Mouse (Mus musculus): Measurements from ENCODE around the gene Tbc1d16.
"Not testable (repeated sequence)": the region's sequence is repeated elsewhere in the genome, so short reads cannot be mapped to it uniquely, and the experiment has no call there.

Gene Tbc1d16

GRCm38 (mm10) chr11:119117945-119118344 lies 110.4 kb downstream of the Tbc1d16 start:
- no peak for DNase-seq (ENCODE audit: low spot score in 2 of 2)

GRCm38 (mm10) chr11:119116992-119117391 lies 111.3 kb downstream of the Tbc1d16 start:
- DNase-seq (ENCODE audit: low spot score in 2 of 2) = no peak

- DNase-seq (ENCODE audit: low spot score in 2 of 2) = no peak
Measured at GRCm38 (mm10) chr11:119112721-119113120, 115.6 kb downstream of the Tbc1d16 start.

GRCm38 (mm10) chr11:119111345-119111744 lies 117.0 kb downstream of the Tbc1d16 start:
- DNase-seq (ENCODE audit: low spot score in 2 of 2) = no peak

- DNase-seq (ENCODE audit: low spot score in 2 of 2) = no peak
Measured at GRCm38 (mm10) chr11:119109415-119110071, 118.8 kb downstream of the Tbc1d16 start.

- no peak for DNase-seq (ENCODE audit: low spot score in 2 of 2)
Measured at GRCm38 (mm10) chr11:119108573-119109263, 119.6 kb downstream of the Tbc1d16 start.

GRCm38 (mm10) chr11:119106289-119106688 lies 122.0 kb downstream of the Tbc1d16 start:
- DNase-seq (ENCODE audit: low spot score in 2 of 2) = no peak

- DNase-seq (ENCODE audit: low spot score in 2 of 2) = no peak
Measured at GRCm38 (mm10) chr11:119105748-119106147, 122.6 kb downstream of the Tbc1d16 start.

GRCm38 (mm10) chr11:119105071-119105609 lies 123.2 kb downstream of the Tbc1d16 start:
- no peak for DNase-seq (ENCODE audit: low spot score in 2 of 2)

GRCm38 (mm10) chr11:119103991-119104390 lies 124.3 kb downstream of the Tbc1d16 start:
- no peak for DNase-seq (ENCODE audit: low spot score in 2 of 2)

- DNase-seq (ENCODE audit: low spot score in 2 of 2) = not testable (repeated sequence)
Measured at GRCm38 (mm10) chr11:119100355-119100754, 127.9 kb downstream of the Tbc1d16 start.

- no peak for DNase-seq (ENCODE audit: low spot score in 2 of 2)
Measured at GRCm38 (mm10) chr11:119098202-119098601, 130.1 kb downstream of the Tbc1d16 start.

- DNase-seq (ENCODE audit: low spot score in 2 of 2) = no peak
Measured at GRCm38 (mm10) chr11:119095441-119095840, 132.9 kb downstream of the Tbc1d16 start.

- no peak for DNase-seq (ENCODE audit: low spot score in 2 of 2)
Measured at GRCm38 (mm10) chr11:119093322-119093721, 135.0 kb downstream of the Tbc1d16 start.

All from frontal cortex, postnatal 36 days (tissue).